Mouse (Mus musculus) lung, embryonic 14.5 days (tissue): ENCODE results near the gene Pf4. TPM values are rescaled to one million over a fixed set of nuclear protein-coding genes. Genes with fewer than 3 reads are reported as not detected.

Experiments
- ATAC-seq: fragments of 200-750 bp; cut with Nextera tagmentation; 2 replicates; pipeline ENCODE4 v1.8.0; 2017; ENCODE audit warnings: mild to moderate bottlenecking, moderate TSS enrichment, moderate library complexity; ENCODE audit not compliant: insufficient read depth
- DNase-seq: peaks from one replicate; pipeline ENCODE4 v3.0.0-alpha.2; 2015
- H3K27ac ChIP-seq: fragments of 300-500 bp; sonication (generic); 2 replicates; pipeline ENCODE4 v1.5.1; 2014; ENCODE audit warnings: low read depth, mild to moderate bottlenecking, moderate library complexity
- H3K27me3 ChIP-seq: fragments of 300-500 bp; sonication (generic); 2 replicates; pipeline ENCODE4 v1.6.1; 2014; ENCODE audit warnings: low read length, control low read depth; ENCODE audit not compliant: insufficient read depth
- H3K36me3 ChIP-seq: fragments of 300-500 bp; sonication (generic); 2 replicates; pipeline ENCODE4 v1.6.1; 2014; ENCODE audit warnings: control low read depth; ENCODE audit not compliant: insufficient read depth
- H3K4me1 ChIP-seq: fragments of 300-500 bp; sonication (generic); 2 replicates; pipeline ENCODE4 v1.6.1; 2014; ENCODE audit warnings: antibody characterized with exemption, control low read depth; ENCODE audit not compliant: insufficient read depth
- H3K4me2 ChIP-seq: fragments of 300-500 bp; sonication (generic); 2 replicates; pipeline ENCODE4 v1.6.1; 2014; ENCODE audit warnings: mild to moderate bottlenecking
- H3K4me3 ChIP-seq: fragments of 300-500 bp; sonication (generic); 2 replicates; pipeline ENCODE4 v1.5.1; 2014; ENCODE audit warnings: low read depth, low read length
- H3K9ac ChIP-seq: fragments of 300-500 bp; sonication (generic); 2 replicates; pipeline ENCODE4 v1.6.1; 2014
- H3K9me3 ChIP-seq: fragments of 300-500 bp; sonication (generic); 2 replicates; pipeline ENCODE4 v1.6.1; 2016; ENCODE audit warnings: low read depth, low read length, control low read depth
- CTCF ChIP-seq: IDR thresholded peaks from 2 replicates; pipeline ENCODE4 v1.5.1; 2016; ENCODE audit warnings: antibody characterized with exemption, low read depth
- WGBS: fragments of 180-500 bp; shearing (Covaris S2); extraction: QIAGEN DNeasy Blood & Tissue Kit; methylation state at CpG from one replicate; pipeline ENCODE4 v1.1.7; 2014; 5-methylcytosine and 5-hydroxymethylcytosine counted together
- polyA plus RNA-seq: library from polyadenylated mRNA; unstranded; fragments of >200 nt; fragmentation: Nextera tagmentation; extraction: Ambion mirVana; gene quantifications from 2 replicates; pipeline ENCODE4 v1.2.1, GENCODE M21; 2014

Gene Pf4
- polyA plus RNA-seq, 1 experiment from 2014 or later: 60.3 TPM

GRCm38 (mm10) chr5:90759077-90760065, 12.9 kb upstream of the Pf4 start, which contains the start of gene Cxcl5:
TSS of gene Cxcl5 (plus strand) at chr5:90759360.
- Histone ChIP-seq H3K4me2 (peak within 1 kb of the TSS; percentile 65), H3K9ac (no peak within 1 kb of the TSS), H3K4me3 (peak within 1 kb of the TSS; percentile 30), H3K27ac (no peak within 1 kb of the TSS), H3K9me3 (no peaks in the 10 kb centered on the region), H3K4me1 (peaks cover 9% of the 10 kb centered on the region), H3K27me3 (peaks cover 9% of the 10 kb centered on the region), H3K36me3 (no peaks in the 10 kb centered on the region)
- WGBS: 6% methylated on average over 32 of the region's 32 CpGs
- peak; percentile 50; the same call in 1 of the 2 replicates for ATAC-seq
- peak; percentile 46 for DNase-seq
- TF ChIP-seq CTCF: no peak

GRCm38 (mm10) chr5:90760303-90760702, 11.9 kb upstream of the Pf4 start:
- Histone ChIP-seq H3K27me3 (peaks cover 9% of the 10 kb centered on the region), H3K9ac (no peak overlapping the region), H3K4me3 (no peak overlapping the region), H3K4me2 (no peak overlapping the region), H3K27ac (no peak overlapping the region), H3K9me3 (no peaks in the 10 kb centered on the region), H3K36me3 (no peaks in the 10 kb centered on the region), H3K4me1 (peaks cover 9% of the 10 kb centered on the region)
- TF ChIP-seq CTCF: no peak
- 35% methylated on average over 4 of the region's 4 CpGs for WGBS
- ATAC-seq (no peak), DNase-seq (no peak)

GRCm38 (mm10) chr5:90760844-90761243, 11.4 kb upstream of the Pf4 start:
- no peak for TF ChIP-seq CTCF

GRCm38 (mm10) chr5:90761834-90762233, 10.4 kb upstream of the Pf4 start:
- H3K4me1 ChIP-seq: peaks cover 9% of the 10 kb centered on the region
- peaks cover 9% of the 10 kb centered on the region for H3K27me3 ChIP-seq
- no peak overlapping the region for H3K9ac ChIP-seq
- H3K9me3 ChIP-seq: no peaks in the 10 kb centered on the region
- TF ChIP-seq CTCF: no peak
- no peaks in the 10 kb centered on the region for H3K36me3 ChIP-seq
- 89% methylated on average over 3 of the region's 3 CpGs for WGBS
- no peak overlapping the region for H3K4me2 ChIP-seq
- H3K4me3 ChIP-seq: no peak overlapping the region
- H3K27ac ChIP-seq: no peak overlapping the region
- ATAC-seq (no peak), DNase-seq (no peak)

More at GRCm38 (mm10) chr5:90760844-90761243, 11.4 kb upstream of the Pf4 start:
- WGBS: 90% methylated on average over 2 of the region's 2 CpGs
- ATAC-seq (no peak), DNase-seq (no peak)
- H3K9me3 ChIP-seq: no peaks in the 10 kb centered on the region
- no peaks in the 10 kb centered on the region for H3K36me3 ChIP-seq
- peaks cover 9% of the 10 kb centered on the region for H3K27me3 ChIP-seq
- no peak overlapping the region for H3K9ac ChIP-seq
- H3K4me1 ChIP-seq: peaks cover 9% of the 10 kb centered on the region
- no peak overlapping the region for H3K4me3 ChIP-seq
- no peak overlapping the region for H3K27ac ChIP-seq
- H3K4me2 ChIP-seq: no peak overlapping the region

GRCm38 (mm10) chr5:90763912-90764665, 8.1 kb upstream of the Pf4 start:
- no peak overlapping the region for H3K9ac ChIP-seq
- H3K36me3 ChIP-seq: no peaks in the 10 kb centered on the region
- no peak for TF ChIP-seq CTCF
- H3K4me3 ChIP-seq: no peak overlapping the region
- H3K27ac ChIP-seq: no peak overlapping the region
- peaks cover 9% of the 10 kb centered on the region for H3K27me3 ChIP-seq
- WGBS: 64% methylated on average over 12 of the region's 12 CpGs
- DNase-seq: peak; percentile 14
- no peaks in the 10 kb centered on the region for H3K9me3 ChIP-seq
- no peak overlapping the region for H3K4me2 ChIP-seq
- peak; percentile 18; the same call in 1 of the 2 replicates for ATAC-seq
- peaks cover under 1% of the 10 kb centered on the region; the same call in 1 of the 2 replicates for H3K4me1 ChIP-seq

- H3K4me2 ChIP-seq: no peak overlapping the region
- H3K4me1 ChIP-seq: no peaks in the 10 kb centered on the region
- H3K9ac ChIP-seq: no peak overlapping the region
- H3K4me3 ChIP-seq: no peak overlapping the region
- no peaks in the 10 kb centered on the region for H3K9me3 ChIP-seq
- DNase-seq (peak; percentile 83), ATAC-seq (peak; percentile 85)
- WGBS: 34% methylated on average over 8 of the region's 8 CpGs
- H3K27ac ChIP-seq: no peak overlapping the region
- H3K36me3 ChIP-seq: no peaks in the 10 kb centered on the region
- no peaks in the 10 kb centered on the region for H3K27me3 ChIP-seq
- no peak for TF ChIP-seq CTCF
Observed at GRCm38 (mm10) chr5:90765821-90766606, 6.2 kb upstream of the Pf4 start.
